Mouse (Mus musculus): ENCODE results near the gene Marc1. TPM values are rescaled to one million over a fixed set of nuclear protein-coding genes. Genes with fewer than 3 reads are reported as not detected.

The Marc1 gene
- total and polyA plus RNA-seq, 2 experiments from 2014 or later: 0.21 to 0.33 TPM

DNA sequence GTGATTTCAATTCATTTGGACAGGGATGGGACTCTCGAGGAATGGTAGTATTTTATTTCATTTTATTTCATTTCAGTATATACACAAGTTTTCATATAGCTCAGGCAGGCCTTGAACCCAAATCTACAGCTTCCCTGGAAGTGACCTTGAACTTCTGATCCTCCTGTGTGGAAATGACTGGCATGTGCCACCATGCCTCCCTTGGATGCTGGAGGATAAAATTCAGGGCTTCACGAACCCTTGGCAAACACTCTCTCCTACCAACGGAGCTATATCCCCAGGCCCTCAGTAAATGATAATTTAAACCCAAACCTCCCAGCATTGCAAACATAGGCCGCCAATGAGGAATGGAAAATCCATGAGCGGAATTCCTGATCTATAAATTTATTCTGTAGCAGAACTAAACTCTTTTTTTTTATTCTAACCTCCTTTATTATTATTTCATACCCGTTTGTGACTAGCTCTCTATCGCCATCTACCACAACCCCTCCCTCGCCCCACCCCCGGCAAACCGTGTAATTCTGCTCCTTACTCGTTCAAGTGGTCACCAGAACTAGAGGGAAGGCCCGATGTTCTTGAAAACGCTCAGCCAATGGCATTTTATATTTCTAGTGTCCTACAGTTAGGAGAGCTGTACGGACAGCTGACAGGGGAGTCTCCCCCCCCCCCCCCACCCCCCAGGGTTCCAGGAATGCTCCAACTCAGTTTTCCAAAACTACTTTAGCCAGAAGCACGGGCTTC, 33.4 kb upstream of the Marc1 start:
- peak overlapping the region; percentile 98 for H3K4me2 ChIP-seq (ENCODE audit: low read depth, low read length)
- peak overlapping the region; percentile 71 for H3K9ac ChIP-seq (replicated peaks; ENCODE audit: low read length)
- H3K27ac ChIP-seq: peak overlapping the region; percentile 79; the same call in 1 of the 2 replicates
- no peaks in the 10 kb centered on the region for H3K27me3 ChIP-seq (ENCODE audit: insufficient read depth, low read length)
- no peak for TF ChIP-seq CTCF (IDR thresholded peaks at IDR 0.05; ENCODE audit: low read depth)
- H3K4me3 ChIP-seq (ENCODE audit: low read length): peak overlapping the region; percentile 83
- no peak for ATAC-seq
- H3K36me3 ChIP-seq (ENCODE audit: insufficient read depth, low read length): no peaks in the 10 kb centered on the region
- peaks cover 15% of the 10 kb centered on the region for H3K4me1 ChIP-seq (ENCODE audit: insufficient read depth, low read length)
- H3K9me3 ChIP-seq (ENCODE audit: low read length): no peaks in the 10 kb centered on the region
- peak; percentile 25 for DNase-seq (ENCODE audit: low spot score)
- WGBS: 16% methylated on average over 15 of the region's 15 CpGs

DNA sequence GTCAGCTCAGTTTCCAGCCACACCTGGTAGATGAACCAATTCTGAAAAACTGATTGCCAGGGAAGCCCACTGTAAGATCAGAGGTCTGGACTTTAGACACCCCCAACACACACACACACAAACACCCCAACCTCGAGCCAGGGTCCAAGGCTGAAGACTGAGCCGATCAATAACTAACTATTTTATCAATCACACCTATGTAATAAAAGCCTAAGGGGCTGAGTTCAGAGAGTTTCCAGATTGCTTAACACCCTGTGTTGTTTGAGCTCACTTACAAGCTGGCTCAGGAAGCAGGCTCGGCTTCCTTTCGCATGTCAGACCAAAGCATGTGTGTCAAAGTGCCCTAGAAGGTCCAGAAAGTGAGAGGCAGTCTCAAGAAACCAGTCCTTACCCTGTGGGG, 26.5 kb upstream of the Marc1 start:
- Histone ChIP-seq H3K4me3 (ENCODE audit: low read length) (no peak overlapping the region), H3K27ac (no peak overlapping the region), H3K9ac (replicated peaks; ENCODE audit: low read length) (no peak overlapping the region), H3K9me3 (ENCODE audit: low read length) (no peaks in the 10 kb centered on the region), H3K36me3 (ENCODE audit: insufficient read depth, low read length) (peaks cover 12% of the 10 kb centered on the region; the same call in 1 of the 2 replicates), H3K4me1 (ENCODE audit: insufficient read depth, low read length) (no peaks in the 10 kb centered on the region), H3K4me2 (ENCODE audit: low read depth, low read length) (no peak overlapping the region), H3K27me3 (ENCODE audit: insufficient read depth, low read length) (no peaks in the 10 kb centered on the region)
- ATAC-seq (no peak), DNase-seq (ENCODE audit: low spot score) (no peak)
- 86% methylated on average over 4 of the region's 4 CpGs for WGBS
- no peak for TF ChIP-seq CTCF (IDR thresholded peaks at IDR 0.05; ENCODE audit: low read depth)

GRCm38 (mm10) chr1:184836350-184836749, 25.2 kb upstream of the Marc1 start:
- Histone ChIP-seq H3K4me3 (ENCODE audit: low read length) (no peak overlapping the region), H3K4me2 (ENCODE audit: low read depth, low read length) (no peak overlapping the region), H3K9ac (replicated peaks; ENCODE audit: low read length) (no peak overlapping the region), H3K36me3 (ENCODE audit: insufficient read depth, low read length) (peaks cover 23% of the 10 kb centered on the region; the same call in 1 of the 2 replicates), H3K4me1 (ENCODE audit: insufficient read depth, low read length) (no peaks in the 10 kb centered on the region), H3K27me3 (ENCODE audit: insufficient read depth, low read length) (no peaks in the 10 kb centered on the region), H3K9me3 (ENCODE audit: low read length) (no peaks in the 10 kb centered on the region), H3K27ac (no peak overlapping the region)
- no peak for DNase-seq (ENCODE audit: low spot score)
- no peak for TF ChIP-seq CTCF (IDR thresholded peaks at IDR 0.05; ENCODE audit: low read depth)
- 81% methylated on average over 5 of the region's 5 CpGs for WGBS
- no peak for ATAC-seq

GRCm38 (mm10) chr1:184833499-184833898, 22.4 kb upstream of the Marc1 start:
- Histone ChIP-seq H3K4me1 (ENCODE audit: insufficient read depth, low read length) (no peaks in the 10 kb centered on the region), H3K4me3 (ENCODE audit: low read length) (no peak overlapping the region), H3K4me2 (ENCODE audit: low read depth, low read length) (no peak overlapping the region), H3K27ac (no peak overlapping the region), H3K9ac (replicated peaks; ENCODE audit: low read length) (no peak overlapping the region), H3K27me3 (ENCODE audit: insufficient read depth, low read length) (no peaks in the 10 kb centered on the region), H3K9me3 (ENCODE audit: low read length) (no peaks in the 10 kb centered on the region), H3K36me3 (ENCODE audit: insufficient read depth, low read length) (peaks cover 23% of the 10 kb centered on the region; the same call in 1 of the 2 replicates)
- TF ChIP-seq CTCF (IDR thresholded peaks at IDR 0.05; ENCODE audit: low read depth): no peak
- ATAC-seq (no peak), DNase-seq (ENCODE audit: low spot score) (no peak)
- WGBS: 96% methylated on average over 7 of the region's 7 CpGs

GRCm38 (mm10) chr1:184832211-184832610, 21.1 kb upstream of the Marc1 start:
- Histone ChIP-seq H3K9ac (replicated peaks; ENCODE audit: low read length) (no peak overlapping the region), H3K4me1 (ENCODE audit: insufficient read depth, low read length) (no peaks in the 10 kb centered on the region), H3K4me2 (ENCODE audit: low read depth, low read length) (no peak overlapping the region), H3K9me3 (ENCODE audit: low read length) (no peaks in the 10 kb centered on the region), H3K4me3 (ENCODE audit: low read length) (no peak overlapping the region), H3K27me3 (ENCODE audit: insufficient read depth, low read length) (no peaks in the 10 kb centered on the region), H3K36me3 (ENCODE audit: insufficient read depth, low read length) (peaks cover 23% of the 10 kb centered on the region; the same call in 1 of the 2 replicates), H3K27ac (no peak overlapping the region)
- ATAC-seq (no peak), DNase-seq (ENCODE audit: low spot score) (no peak)
- 85% methylated on average over 10 of the region's 10 CpGs for WGBS
- peak; percentile 46 for TF ChIP-seq CTCF (IDR thresholded peaks at IDR 0.05; ENCODE audit: low read depth)

DNA sequence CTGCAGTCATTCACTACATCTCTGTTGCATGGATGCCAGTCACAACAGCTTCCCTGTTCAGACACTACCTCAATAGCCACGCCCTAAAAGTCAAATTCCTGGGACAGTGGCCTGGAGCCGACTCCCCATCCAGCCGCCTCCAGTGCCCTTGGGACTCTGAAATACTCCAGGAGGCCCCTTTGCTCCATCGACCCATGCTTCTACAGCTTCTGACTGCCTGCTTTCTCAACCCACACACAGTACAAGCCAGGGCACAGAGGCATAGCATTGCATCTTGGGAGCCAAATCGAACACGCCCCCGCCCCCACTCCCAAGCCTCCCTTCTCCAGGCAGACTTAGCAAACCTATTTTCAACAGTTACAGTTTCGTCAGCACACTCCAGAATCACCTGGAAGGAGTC, 18.8 kb upstream of the Marc1 start:
- TF ChIP-seq CTCF (IDR thresholded peaks at IDR 0.05; ENCODE audit: low read depth): no peak
- DNase-seq (ENCODE audit: low spot score) (no peak), ATAC-seq (no peak)
- Histone ChIP-seq H3K27ac (no peak overlapping the region), H3K27me3 (ENCODE audit: insufficient read depth, low read length) (no peaks in the 10 kb centered on the region), H3K9ac (replicated peaks; ENCODE audit: low read length) (no peak overlapping the region), H3K4me2 (ENCODE audit: low read depth, low read length) (no peak overlapping the region), H3K4me3 (ENCODE audit: low read length) (no peak overlapping the region), H3K4me1 (ENCODE audit: insufficient read depth, low read length) (0 out of 2 replicates have a peak, but pooled peaks cover under 1% of the 10 kb centered on the region), H3K36me3 (ENCODE audit: insufficient read depth, low read length) (peaks cover 23% of the 10 kb centered on the region; the same call in 1 of the 2 replicates), H3K9me3 (ENCODE audit: low read length) (no peaks in the 10 kb centered on the region)
- WGBS: 87% methylated on average over 8 of the region's 8 CpGs

GRCm38 (mm10) chr1:184827175-184827701, 16.1 kb upstream of the Marc1 start:
- ATAC-seq (0 out of 2 replicates have a peak, but pooled peaks have one; percentile 12), DNase-seq (ENCODE audit: low spot score) (peak; percentile 49)
- Histone ChIP-seq H3K9me3 (ENCODE audit: low read length) (no peaks in the 10 kb centered on the region), H3K4me3 (ENCODE audit: low read length) (0 out of 2 replicates have a peak overlapping the region, but pooled peaks have one; percentile 6), H3K27ac (no peak overlapping the region), H3K36me3 (ENCODE audit: insufficient read depth, low read length) (peaks cover 9% of the 10 kb centered on the region; the same call in 1 of the 2 replicates), H3K9ac (replicated peaks; ENCODE audit: low read length) (no peak overlapping the region), H3K4me1 (ENCODE audit: insufficient read depth, low read length) (peaks cover 5% of the 10 kb centered on the region; the same call in 1 of the 2 replicates), H3K4me2 (ENCODE audit: low read depth, low read length) (peak overlapping the region; percentile 43), H3K27me3 (ENCODE audit: insufficient read depth, low read length) (no peaks in the 10 kb centered on the region)
- TF ChIP-seq CTCF (IDR thresholded peaks at IDR 0.05; ENCODE audit: low read depth): no peak
- WGBS: 24% methylated on average over 23 of the region's 23 CpGs

Measured in hindbrain, postnatal 0 days (tissue).